Mouse (Mus musculus) forebrain, postnatal 0 days (tissue): ENCODE measurements at regions not wholly inside any gene's neighbourhood (a gene's known extent, or its start where the extent isn't known, plus 50 kb on each side); places are given as distances from the start of the nearest gene placed in this dataset.
A peak's percentile ranks its signal among the peaks of the same experiment; 100 is the strongest.

ENCODE experiments used
- ATAC-seq: fragments of 200-750 bp; cut with Nextera tagmentation; 2 replicates; pipeline ENCODE4 v1.8.0; 2017; ENCODE audit warnings: mild to moderate bottlenecking, moderate library complexity
- DNase-seq: peaks from one replicate; pipeline ENCODE4 v3.0.0-alpha.2; 2015
- H3K27ac ChIP-seq: fragments of 300-500 bp; sonication (generic); 2 replicates; pipeline ENCODE4 v1.5.1; 2014; ENCODE audit warnings: low read depth, mild to moderate bottlenecking, antibody characterized with exemption, low read length, moderate library complexity, mixed read lengths
- H3K27me3 ChIP-seq: fragments of 300-500 bp; sonication (generic); 2 replicates; pipeline ENCODE4 v1.6.1; 2014; ENCODE audit warnings: mild to moderate bottlenecking, low read length, mixed read lengths; ENCODE audit not compliant: insufficient read depth
- H3K36me3 ChIP-seq: fragments of 300-500 bp; sonication (generic); 2 replicates; pipeline ENCODE4 v1.6.1; 2014; ENCODE audit warnings: mild to moderate bottlenecking, moderate library complexity; ENCODE audit not compliant: insufficient read depth
- H3K4me1 ChIP-seq: fragments of 300-500 bp; sonication (generic); 2 replicates; pipeline ENCODE4 v1.6.1; 2014; ENCODE audit warnings: antibody characterized with exemption; ENCODE audit not compliant: insufficient read depth
- H3K4me2 ChIP-seq: fragments of 300-500 bp; sonication (generic); 2 replicates; pipeline ENCODE4 v1.6.1; 2014; ENCODE audit warnings: low read depth, mild to moderate bottlenecking, moderate library complexity
- H3K4me3 ChIP-seq: fragments of 300-500 bp; sonication (generic); 2 replicates; pipeline ENCODE4 v1.5.1; 2014; ENCODE audit warnings: low read depth, low read length, mixed read lengths
- H3K9ac ChIP-seq: fragments of 300-500 bp; sonication (generic); 2 replicates; pipeline ENCODE4 v1.6.1; 2014; ENCODE audit warnings: mild to moderate bottlenecking
- H3K9me3 ChIP-seq: fragments of 300-500 bp; sonication (generic); 2 replicates; pipeline ENCODE4 v1.6.1; 2016; ENCODE audit warnings: low read length
- CTCF ChIP-seq: sonication (generic); IDR thresholded peaks from 2 replicates; pipeline ENCODE4 v1.5.1; 2016; ENCODE audit warnings: antibody characterized with exemption, control low read depth, low read depth
- WGBS: fragments of 180-500 bp; shearing (Covaris S2); extraction: QIAGEN DNeasy Blood & Tissue Kit; methylation state at CpG from one replicate; pipeline ENCODE4 v1.1.7; 2014; 5-methylcytosine and 5-hydroxymethylcytosine counted together

DNA sequence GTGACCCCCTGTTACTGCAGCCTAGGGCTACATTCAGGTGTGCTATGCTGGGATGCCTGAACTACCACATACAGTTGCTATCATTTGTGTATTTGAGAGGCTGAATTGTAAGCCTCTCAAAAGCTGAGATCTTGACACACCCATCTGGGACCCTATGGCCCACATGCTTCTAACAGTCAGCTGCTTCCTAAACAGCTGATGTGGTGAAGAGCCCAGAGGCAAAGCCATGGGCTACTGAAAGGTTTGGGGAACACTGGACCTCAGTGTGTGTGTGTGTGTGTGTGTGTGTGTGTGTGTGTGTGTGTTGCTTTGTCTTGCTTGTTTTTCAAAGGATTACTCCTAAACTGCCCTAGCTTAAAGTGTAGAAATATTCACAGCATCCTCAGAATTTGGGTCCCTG lies 75.0 kb downstream of the Lbh start:
- Histone ChIP-seq H3K4me1 (no peaks in the 10 kb centered on the region), H3K9me3 (no peaks in the 10 kb centered on the region), H3K27me3 (no peaks in the 10 kb centered on the region), H3K36me3 (no peaks in the 10 kb centered on the region), H3K4me2 (no peak overlapping the region), H3K27ac (no peak overlapping the region), H3K9ac (no peak overlapping the region), H3K4me3 (no peak overlapping the region)
- ATAC-seq: no peak
- no peak for DNase-seq
- no peak for TF ChIP-seq CTCF

DNA sequence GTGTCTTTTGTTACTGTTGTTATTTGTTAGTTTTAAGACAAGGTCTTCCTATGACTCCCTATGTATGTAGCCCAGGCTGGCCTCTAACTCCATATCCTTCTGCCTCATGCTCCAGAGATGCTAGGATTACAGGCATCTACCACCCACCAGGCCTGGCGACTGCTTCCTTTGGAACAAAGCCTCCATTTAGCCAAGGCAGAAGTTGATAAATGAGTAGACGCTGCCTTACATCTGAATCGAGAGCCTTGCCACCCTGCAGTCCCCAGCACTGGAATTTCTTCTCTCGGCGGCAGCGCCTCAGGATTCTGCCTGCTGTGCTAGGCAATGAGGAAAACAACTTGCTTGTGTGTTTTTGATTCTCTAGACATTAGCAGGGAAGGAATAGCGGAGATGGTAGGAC lies 75.5 kb downstream of the Lbh start:
- H3K4me2 ChIP-seq: no peak overlapping the region
- DNase-seq: no peak
- TF ChIP-seq CTCF: no peak

DNA sequence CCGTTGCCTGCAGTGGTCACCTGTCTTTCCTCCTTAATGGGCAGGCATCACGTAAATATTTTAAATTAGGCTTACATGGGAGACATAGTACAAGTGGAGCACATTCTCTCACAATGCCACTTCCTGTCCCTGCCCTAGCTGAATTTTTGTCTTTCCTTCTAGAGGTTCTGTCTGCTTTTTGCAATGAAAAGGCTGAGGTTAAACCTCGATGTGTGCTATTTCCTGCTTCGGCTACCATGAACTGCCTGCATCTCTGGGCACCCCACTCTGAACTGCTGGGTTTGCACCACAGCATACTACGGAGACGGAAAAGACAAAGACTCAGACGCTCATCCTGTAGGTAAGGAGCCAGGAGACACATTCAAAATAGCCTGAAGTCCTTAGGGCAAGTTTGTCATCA lies 78.4 kb downstream of the Lbh start:
- no peak overlapping the region for H3K4me2 ChIP-seq
- no peaks in the 10 kb centered on the region for H3K36me3 ChIP-seq
- no peak for TF ChIP-seq CTCF
- H3K27ac ChIP-seq: no peak overlapping the region
- H3K9ac ChIP-seq: no peak overlapping the region
- H3K4me3 ChIP-seq: no peak overlapping the region
- no peak for ATAC-seq
- no peaks in the 10 kb centered on the region for H3K27me3 ChIP-seq
- no peaks in the 10 kb centered on the region for H3K9me3 ChIP-seq
- H3K4me1 ChIP-seq: no peaks in the 10 kb centered on the region
- WGBS: 80% methylated on average over 7 of the region's 7 CpGs
- DNase-seq: no peak

More for the DNA sequence above, 75.5 kb downstream of the Lbh start:
- Histone ChIP-seq H3K4me1 (no peaks in the 10 kb centered on the region), H3K9me3 (no peaks in the 10 kb centered on the region), H3K27me3 (no peaks in the 10 kb centered on the region), H3K36me3 (no peaks in the 10 kb centered on the region), H3K4me3 (no peak overlapping the region), H3K9ac (no peak overlapping the region), H3K27ac (no peak overlapping the region)
- no peak for ATAC-seq
- 50% methylated on average over 7 of the region's 7 CpGs for WGBS

DNA sequence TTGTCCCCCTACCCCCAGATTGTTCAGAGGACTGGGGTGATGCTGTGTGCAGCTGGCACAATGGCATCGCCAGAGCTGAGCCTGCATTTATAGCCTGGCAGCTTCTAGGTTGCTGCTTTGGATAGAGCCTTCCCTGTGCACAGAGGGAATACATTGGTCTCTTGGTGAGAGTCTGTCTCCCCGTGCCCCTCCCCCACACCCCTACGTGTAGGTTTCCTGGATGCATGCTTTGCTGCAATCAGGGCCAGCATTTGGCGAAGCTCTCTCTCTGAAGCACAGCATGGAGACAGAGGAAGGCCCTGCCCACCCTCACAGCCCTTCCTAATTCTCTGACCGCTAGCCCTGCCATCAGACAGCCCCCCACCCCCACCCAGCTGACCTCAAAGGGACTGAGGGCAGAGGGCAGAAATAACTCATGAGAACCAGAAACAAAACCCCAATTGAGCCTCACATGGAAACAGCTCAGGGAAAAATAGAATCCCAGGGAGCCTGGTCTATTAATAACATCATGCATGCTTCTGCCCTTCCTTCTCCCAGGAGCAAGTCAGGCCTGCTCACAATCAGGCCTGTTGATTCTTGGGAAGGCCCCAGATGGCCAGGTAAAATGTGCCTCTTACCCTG lies 79.3 kb downstream of the Lbh start:
- no peak for TF ChIP-seq CTCF
- Histone ChIP-seq H3K4me3 (no peak overlapping the region), H3K27me3 (no peaks in the 10 kb centered on the region), H3K27ac (no peak overlapping the region), H3K36me3 (no peaks in the 10 kb centered on the region), H3K4me2 (no peak overlapping the region), H3K9ac (no peak overlapping the region), H3K4me1 (no peaks in the 10 kb centered on the region), H3K9me3 (no peaks in the 10 kb centered on the region)
- 15% methylated on average over 5 of the region's 5 CpGs for WGBS
- DNase-seq (peak; percentile 14), ATAC-seq (peak; percentile 73)

- DNase-seq (no peak), ATAC-seq (no peak)
- H3K9me3 ChIP-seq: no peaks in the 10 kb centered on the region
- H3K4me1 ChIP-seq: no peaks in the 10 kb centered on the region
- 92% methylated on average over 9 of the region's 9 CpGs for WGBS
- H3K27ac ChIP-seq: no peak overlapping the region
- TF ChIP-seq CTCF: no peak
- no peaks in the 10 kb centered on the region for H3K27me3 ChIP-seq
- H3K9ac ChIP-seq: no peak overlapping the region
- no peak overlapping the region for H3K4me2 ChIP-seq
- no peak overlapping the region for H3K4me3 ChIP-seq
- no peaks in the 10 kb centered on the region for H3K36me3 ChIP-seq
These were observed 87.0 kb downstream of the Lbh start for GRCm38 (mm10) chr17:73005100-73005499.

DNA sequence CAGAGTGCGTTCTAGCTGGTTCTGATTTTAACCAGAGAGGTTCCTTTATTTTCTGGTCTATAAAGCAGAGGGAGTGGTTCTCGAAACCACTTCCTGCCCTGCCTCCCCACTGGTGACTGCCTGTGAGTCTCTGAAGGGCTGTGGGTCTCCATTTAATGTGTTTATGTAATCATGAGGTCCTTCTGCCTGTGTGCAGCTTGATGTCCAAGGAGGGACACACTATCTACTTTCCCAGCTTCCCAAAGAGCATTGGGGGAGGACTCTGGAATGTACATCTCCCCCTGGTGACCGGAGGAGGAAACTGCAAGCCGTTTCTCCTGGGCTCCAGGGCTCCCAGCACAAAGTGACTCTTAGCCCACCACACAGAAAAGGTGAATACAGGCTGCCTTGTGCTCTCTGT lies 90.8 kb downstream of the Lbh start:
- Histone ChIP-seq H3K4me3 (no peak overlapping the region), H3K4me2 (no peak overlapping the region), H3K9me3 (no peaks in the 10 kb centered on the region), H3K36me3 (no peaks in the 10 kb centered on the region), H3K27ac (no peak overlapping the region), H3K4me1 (no peaks in the 10 kb centered on the region), H3K9ac (no peak overlapping the region), H3K27me3 (no peaks in the 10 kb centered on the region)
- WGBS: 60% methylated on average over 4 of the region's 4 CpGs
- TF ChIP-seq CTCF: peak; percentile 64
- no peak for ATAC-seq
- DNase-seq: peak; percentile 30

DNA sequence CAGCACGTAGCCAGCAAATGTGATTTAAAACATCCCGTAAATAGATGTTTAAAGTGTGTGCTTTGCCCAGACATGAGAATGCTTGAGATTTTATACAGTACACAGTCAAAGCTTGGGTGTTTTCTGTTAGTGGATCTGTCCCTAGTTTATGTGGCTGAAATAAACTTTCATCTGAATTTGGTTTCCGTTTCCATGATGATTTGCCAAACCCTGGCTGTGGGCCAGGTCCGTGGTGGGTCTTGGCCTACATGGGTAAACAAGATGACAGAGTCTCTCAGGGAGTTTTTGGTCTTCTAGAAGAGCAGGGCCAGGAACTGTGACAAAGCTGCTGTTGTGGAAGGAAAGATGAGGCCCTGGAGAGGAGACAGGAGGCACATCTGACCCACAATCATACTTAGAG lies 91.9 kb downstream of the Lbh start:
- no peak overlapping the region for H3K4me2 ChIP-seq
- no peaks in the 10 kb centered on the region for H3K27me3 ChIP-seq
- 73% methylated on average over 4 of the region's 4 CpGs for WGBS
- no peak overlapping the region for H3K27ac ChIP-seq
- DNase-seq (no peak), ATAC-seq (no peak)
- H3K9me3 ChIP-seq: no peaks in the 10 kb centered on the region
- no peak overlapping the region for H3K4me3 ChIP-seq
- no peaks in the 10 kb centered on the region for H3K36me3 ChIP-seq
- no peaks in the 10 kb centered on the region for H3K4me1 ChIP-seq
- TF ChIP-seq CTCF: no peak
- H3K9ac ChIP-seq: no peak overlapping the region
